Mouse (Mus musculus) embryo, embryonic 9.5 days (tissue): ENCODE results near the gene Nat8.
"Not testable (repeated sequence)": the region's sequence is repeated elsewhere in the genome, so short reads cannot be mapped to it uniquely, and the experiment has no call there.

Experiments
- DNase-seq: peaks from one replicate; pipeline ENCODE4 v3.0.0-alpha.2; 2017; ENCODE audit errors: extremely low spot score

The Nat8 gene

DNA sequence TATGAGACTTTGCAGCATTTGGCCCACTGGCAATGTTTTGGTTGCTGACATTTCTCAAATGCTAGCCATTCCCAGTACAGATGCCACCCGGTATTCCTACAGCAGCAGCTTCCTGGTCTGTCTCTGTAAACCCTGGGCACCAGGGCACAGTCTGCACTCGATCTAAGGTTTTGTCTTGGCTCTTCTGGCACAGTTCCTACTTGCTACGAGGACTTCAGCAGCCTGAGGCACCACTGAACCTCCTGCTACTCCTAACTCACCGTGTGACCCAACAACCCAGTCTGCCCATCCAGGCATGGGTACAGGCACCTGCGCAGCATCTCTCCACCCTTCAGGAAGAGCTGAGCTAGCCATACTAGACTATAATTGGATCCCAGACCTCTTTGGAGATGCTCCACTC is 4.2 kb upstream of the Nat8 start:
- DNase-seq = not testable (repeated sequence)

DNA sequence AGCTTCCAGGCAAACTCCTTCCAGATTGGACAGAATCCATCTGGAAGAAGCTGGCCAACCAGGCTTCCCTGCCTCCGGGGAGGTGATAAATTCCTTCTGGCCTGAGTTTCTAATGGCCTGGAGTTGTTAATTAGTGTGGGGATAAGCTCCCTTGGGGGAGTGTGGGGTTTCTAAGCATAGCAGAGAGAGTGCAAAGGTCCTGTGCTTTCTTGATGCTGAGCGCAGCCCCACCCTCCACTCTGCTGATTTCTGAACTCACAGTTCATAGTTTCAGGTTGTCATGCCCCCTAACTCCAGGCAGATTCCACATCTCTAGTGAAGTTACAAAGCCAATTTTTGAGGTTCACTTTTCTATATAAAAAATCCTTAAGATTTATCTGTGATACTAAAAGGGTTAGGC is 3.2 kb upstream of the Nat8 start:
- not testable (repeated sequence) for DNase-seq

- DNase-seq = not testable (repeated sequence)
These were observed 2.7 kb upstream of the Nat8 start for GRCm38 (mm10) chr6:85834504-85835100.

GRCm38 (mm10) chr6:85829462-85829861 is 2.4 kb downstream of the Nat8 start:
- DNase-seq = no peak

GRCm38 (mm10) chr6:85825886-85826285 is 6.0 kb downstream of the Nat8 start:
- DNase-seq = no peak

GRCm38 (mm10) chr6:85823382-85824090 is 8.3 kb downstream of the Nat8 start:
- no peak for DNase-seq

GRCm38 (mm10) chr6:85822286-85822685 is 9.6 kb downstream of the Nat8 start:
- no peak for DNase-seq

DNA sequence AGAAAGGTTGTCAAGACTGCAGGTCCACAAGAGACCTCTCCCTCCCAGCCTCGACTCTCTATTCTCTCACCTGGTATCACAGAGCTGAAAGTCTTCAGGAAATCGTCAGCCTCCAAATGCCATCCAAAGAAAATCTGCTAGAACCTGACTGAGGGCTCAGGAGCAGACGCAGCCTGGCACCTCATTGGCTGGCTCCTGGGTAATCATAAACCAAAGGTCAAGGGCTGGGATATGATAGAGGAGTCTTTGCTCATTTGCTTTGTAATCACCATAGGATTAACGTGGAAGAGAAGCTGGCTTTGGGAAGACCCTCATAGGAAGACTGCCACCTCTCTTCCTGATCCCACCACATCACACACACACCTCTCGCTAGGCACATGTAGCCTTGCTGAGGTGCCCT is 11.0 kb downstream of the Nat8 start, which contains the start of the genes Nat8f6 and Nat8f5:
Gene Nat8f6, minus strand, starts transcription at position 118 of the 400 bp plus-strand sequence.
Gene Nat8f5, minus strand, starts transcription at position 136 of the 400 bp plus-strand sequence.
- DNase-seq = no peak

- no peak for DNase-seq
These were observed 13.5 kb downstream of the Nat8 start for GRCm38 (mm10) chr6:85818338-85818737.

DNA sequence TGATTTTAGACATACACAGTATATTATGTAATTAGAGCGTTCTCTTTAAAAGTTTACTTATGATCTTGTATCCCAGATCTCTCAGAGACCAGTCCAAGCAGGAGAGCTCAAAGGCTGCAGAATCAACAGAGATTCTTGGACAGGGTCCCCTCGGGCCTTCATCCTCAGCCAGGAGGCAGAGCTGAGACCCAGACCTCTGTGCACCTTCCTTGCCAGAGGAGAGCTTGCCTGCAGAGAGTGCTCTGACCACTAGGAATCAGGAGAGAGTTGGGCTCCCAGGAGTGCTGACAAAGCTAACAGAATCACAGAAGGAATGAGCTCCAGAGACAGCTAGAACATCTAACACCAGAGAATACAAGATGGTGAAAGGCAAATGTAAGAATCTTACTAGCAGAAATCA is 18.5 kb downstream of the Nat8 start:
- no peak for DNase-seq

DNA sequence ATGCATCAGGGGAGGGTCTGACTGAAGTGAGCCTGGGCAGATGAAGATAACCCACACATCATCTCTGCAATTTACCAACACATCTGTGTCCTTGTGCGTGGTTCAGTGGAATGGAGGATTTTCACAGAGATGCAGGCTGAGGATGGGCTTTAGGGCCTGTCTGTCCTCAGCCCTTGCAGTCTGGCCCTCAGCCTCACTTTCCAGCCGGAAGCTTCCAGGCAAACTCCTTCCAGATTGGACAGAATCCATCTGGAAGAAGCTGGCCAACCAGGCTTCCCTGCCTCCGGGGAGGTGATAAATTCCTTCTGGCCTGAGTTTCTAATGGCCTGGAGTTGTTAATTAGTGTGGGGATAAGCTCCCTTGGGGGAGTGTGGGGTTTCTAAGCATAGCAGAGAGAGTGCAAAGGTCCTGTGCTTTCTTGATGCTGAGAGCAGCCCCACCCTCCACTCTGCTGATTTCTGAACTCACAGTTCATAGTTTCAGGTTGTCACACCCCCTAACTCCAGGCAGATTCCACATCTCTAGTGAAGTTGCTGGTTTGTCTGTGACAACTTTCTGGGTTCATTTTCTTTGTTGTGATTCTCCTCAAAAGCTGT is 20.8 kb downstream of the Nat8 start:
- not testable (repeated sequence) for DNase-seq

- DNase-seq = not testable (repeated sequence)
These were observed 21.4 kb downstream of the Nat8 start for GRCm38 (mm10) chr6:85810514-85810913.

DNA sequence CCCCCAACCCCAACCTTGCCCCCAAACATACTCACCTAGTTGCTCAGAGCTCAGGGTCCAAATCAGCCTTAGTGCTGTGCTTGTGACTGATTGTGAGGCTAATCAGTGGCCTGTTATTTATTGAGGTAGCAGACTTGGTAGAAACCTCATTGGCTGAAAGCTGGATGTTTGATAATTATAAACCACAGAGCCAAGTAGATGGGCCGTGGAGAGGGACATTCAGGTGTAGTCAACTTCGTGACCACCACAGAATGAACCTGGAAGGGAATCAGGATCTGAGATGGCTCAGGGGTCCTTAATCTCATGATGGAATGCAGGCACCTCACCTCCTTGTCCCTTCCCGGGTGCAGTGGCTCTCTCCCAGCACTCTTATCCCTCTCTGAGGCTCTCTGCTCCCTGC is 22.1 kb downstream of the Nat8 start:
- not testable (repeated sequence) for DNase-seq

DNA sequence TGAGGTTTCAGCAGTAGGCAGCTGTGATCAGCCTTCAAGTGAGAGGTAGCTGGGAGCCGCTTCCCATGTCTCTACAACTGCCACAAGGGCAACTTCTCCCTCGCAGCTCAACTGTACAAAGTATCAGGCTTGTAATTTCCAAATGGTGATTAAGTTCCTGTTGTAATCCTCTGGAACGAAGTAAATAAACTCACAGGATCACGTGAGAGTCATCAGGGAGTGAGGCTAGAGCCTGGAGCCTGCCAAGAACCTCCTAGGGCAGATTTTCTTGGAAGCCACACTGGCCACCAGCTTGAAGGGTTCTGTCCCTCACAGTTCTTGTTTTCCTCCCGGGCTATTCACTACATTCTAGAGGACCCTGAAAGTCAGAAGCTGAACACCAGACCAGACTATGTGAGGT is 28.7 kb downstream of the Nat8 start:
- DNase-seq = not testable (repeated sequence)
